Mouse (Mus musculus): ENCODE results near the gene Pdxdc1.
A peak's percentile ranks its signal among the peaks of the same experiment; 100 is the strongest.

DNA sequence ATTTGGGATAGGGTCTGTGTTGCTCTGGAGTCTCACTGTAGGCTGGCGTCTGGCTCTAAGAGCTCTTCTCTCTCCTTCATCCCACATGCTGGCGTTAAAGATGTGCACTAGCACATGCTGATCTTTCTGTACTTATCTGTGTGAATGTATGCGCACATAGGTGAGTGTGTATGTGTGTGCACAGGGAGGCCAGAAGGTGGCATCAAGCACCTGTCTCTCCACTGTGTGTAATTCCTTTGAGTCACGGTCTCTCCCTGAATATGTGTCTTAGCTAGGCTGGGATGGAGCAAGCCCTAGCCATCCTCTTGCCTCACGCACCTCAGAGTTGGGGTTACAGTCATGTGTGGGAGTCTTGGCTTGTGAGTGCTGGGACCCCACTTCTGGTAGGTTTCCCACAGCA lies 82.2 kb downstream of the Pdxdc1 start:
- TF ChIP-seq POLR2A (IDR thresholded peaks at IDR 0.05; ENCODE audit: low read depth, low read length) (no peak), CTCF (conservative IDR thresholded peaks at IDR 0.05; ENCODE audit: insufficient read depth, insufficient read length, low read depth, low read length) (0 out of 2 replicates have a peak, but pooled peaks have one; percentile 11)
